Mouse (Mus musculus) heart, adult 9 months (tissue): ENCODE results near the gene Mtif3.

Source experiments
- DNase-seq, 2 experiments: peaks; one replicate each; pipeline ENCODE4 v3.0.0; 2022; ENCODE audit warnings: low spot score in 2 of 2

The Mtif3 gene

DNA sequence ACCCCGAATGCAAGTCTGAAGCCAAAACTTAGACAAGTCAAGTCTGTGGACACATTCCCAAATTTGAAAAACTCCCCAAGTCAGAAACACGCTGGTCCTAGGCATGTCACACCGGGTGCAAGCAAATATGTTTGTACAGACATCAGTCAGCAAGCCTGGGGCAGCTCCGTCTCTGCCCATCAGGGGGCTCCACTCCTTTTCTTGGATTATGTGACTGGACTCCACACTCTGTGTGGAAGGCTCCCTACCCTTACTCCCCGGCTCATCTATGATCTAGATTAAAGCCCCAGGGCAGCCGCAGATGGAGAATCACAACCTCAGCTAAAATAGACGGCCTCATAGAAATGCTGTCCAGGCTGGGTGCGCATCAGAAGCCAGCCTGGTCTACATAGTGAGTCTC is 47.3 kb downstream of the Mtif3 start:
- no peak for DNase-seq

DNA sequence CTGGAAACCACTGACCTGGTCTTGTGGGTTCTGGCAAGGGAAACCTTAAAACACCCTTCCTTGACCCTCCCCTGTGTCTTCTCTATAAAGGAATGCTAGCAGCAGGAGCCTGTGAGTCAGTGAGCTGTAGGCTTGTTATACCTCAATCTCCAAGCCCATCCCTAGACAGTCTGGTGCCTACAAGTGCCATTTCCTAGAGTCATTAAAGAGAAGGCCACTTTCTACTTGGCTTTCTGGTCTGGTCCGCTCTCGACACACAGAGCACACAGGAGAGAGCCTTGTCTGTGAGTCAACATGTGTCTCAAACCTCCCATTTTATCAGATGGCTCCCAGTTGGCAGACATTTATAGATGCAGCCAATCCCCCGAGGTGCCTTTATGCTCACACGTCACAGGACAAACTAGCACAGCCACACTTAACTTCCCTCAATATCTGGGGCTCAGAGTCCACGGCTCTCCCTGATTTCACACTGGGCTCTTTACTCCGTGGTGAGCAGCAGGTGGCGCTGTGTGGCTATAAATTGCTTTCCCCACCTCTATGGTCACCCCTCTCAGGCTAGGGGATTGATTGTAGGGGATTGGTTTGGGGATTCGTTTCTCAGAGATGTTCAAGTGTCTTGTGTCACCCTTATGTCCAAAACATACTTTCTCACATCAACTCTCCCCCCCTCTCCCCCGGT is 49.4 kb downstream of the Mtif3 start:
- no peak for DNase-seq

DNA sequence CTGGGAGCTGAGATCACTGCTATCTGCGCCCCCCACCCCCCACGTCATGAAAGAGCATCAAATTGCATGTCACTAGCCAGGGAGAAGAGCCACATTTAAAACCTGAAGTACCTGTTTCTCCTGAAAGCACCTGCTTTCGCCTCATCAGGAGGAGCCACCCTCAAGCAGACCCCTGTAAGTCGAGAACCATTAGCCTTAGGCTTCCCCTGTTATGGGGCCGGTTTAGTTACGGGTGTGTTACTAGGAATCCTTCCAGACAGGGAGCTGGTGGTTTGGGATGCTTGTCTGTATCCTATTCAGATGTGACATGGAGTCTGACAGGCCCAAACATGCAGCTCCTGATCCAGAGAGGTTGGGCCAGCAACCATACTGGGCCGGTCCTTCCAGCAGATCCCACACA is 50.2 kb downstream of the Mtif3 start:
- no peak for DNase-seq

DNA sequence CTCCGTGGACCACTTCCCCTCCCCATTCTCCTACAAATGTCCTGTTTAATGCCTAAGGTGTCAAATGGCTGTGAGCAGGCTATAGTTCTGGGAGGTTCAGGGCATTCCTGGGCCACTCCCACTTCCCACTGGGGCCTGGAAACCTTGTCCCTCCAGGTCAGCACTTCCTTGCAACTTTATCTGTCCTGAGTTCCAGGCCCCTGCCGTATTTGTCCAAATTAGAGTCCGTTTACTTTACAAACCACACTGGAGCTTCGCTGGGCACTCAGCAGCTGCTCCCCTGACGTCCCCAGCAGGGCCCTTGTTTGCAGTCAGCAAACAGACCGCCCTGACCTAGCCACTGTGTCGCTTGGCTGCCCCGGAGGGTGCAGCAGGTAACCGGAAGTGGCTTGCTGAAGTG is 51.4 kb downstream of the Mtif3 start:
- DNase-seq: no peak

DNA sequence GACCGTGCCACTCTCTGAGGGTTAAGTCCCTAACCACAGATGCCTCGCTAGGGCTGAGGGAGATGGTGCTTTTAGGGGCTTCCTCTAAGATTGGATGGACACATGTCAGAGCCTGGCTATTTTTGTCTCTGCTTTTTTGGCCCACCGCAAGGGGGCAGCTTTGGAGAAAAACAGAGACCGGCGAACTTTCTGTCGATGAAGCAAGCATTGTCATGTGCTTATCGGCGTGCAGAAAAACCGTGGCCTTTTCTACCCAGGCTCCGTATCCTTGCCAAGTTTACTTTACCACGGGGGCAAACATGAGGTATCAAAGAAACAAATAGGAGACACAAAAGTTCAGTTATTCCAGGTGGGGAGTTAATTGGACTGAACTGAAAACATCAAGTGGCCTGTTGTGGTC is 55.0 kb downstream of the Mtif3 start:
- no peak for DNase-seq

DNA sequence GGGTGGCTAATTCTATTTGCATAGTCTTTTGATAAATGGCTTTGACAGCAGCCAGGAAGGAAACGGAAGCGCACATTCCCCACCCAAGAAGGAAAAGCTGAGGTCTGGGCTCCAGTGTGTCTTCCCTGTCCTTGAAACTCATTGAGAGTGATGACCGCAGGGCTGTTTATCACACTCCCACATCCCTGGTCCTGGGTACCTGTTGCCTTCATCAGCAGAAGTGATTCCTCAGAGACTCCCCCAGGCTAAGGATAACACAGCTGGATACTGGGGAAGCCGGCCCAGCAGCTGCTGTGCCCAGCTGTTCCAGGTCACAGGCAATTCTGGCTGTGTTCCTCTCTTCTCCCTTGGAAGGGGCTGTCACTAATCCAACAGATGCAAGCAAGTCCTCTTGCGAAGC is 56.1 kb downstream of the Mtif3 start:
- no peak for DNase-seq

DNA sequence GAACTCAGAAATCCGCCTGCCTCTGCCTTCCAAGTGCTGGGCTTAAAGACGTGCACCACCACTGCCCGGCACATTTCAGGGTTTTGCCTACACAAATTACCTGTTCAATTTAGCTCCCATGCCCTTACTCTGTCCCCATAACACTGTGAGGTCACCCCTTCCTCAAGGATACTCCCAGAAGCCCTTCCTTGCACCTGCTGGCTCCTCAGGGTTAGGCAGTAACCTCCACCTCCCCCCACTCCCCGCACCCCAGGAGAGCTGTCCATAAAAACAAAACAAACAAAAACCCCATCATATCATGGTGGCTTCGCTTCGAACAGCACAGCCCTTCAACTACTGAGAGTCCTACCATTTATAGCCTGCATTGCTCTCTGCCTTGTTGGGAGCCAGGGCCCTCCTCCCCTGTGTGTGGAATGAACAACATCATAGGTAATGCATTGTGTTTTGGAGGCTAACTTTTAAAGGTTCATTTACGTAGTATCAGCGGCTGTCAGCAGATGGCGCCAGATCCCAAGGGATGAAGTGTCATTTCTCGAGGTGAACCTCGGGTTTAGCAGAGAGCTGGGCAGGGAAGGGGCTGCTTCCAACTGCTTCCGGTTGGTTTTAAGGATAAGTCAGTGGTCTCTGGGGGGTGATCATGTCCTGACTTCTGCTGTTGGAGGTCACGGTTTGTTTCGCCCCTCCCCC is 58.0 kb downstream of the Mtif3 start:
- peak; percentile 8 to 27 for DNase-seq

DNA sequence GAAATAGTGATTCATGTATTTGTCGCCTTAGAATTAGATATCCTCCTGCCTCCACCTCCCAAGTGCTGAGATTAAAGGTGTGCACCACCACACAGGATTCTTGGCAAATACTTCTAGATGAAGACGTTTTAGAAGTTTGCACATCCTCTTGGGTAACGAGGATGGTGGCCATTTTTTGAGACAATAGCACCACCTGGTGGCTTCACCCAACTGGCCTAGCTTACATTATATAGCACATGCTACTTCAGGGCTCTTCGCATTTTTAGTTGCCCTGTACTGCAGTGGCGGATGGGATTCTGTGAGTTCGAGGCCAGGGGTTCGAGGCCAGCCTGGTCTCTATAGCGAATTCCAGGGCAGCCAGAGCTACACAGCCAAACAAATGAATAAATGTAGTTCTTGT is 59.2 kb downstream of the Mtif3 start:
- peak; percentile 25 to 73 for DNase-seq
